Mouse (Mus musculus) myocyte (in vitro differentiated cells): ENCODE results near the gene 1300017J02Rik. TPM values are rescaled to one million over a fixed set of nuclear protein-coding genes. Genes with fewer than 3 reads are reported as not detected.

Experiments
- H3K27me3 ChIP-seq: one replicate; pipeline ENCODE4 v1.6.1; 2011; ENCODE audit not compliant: control insufficient read depth, insufficient read depth, insufficient read length
- H3K36me3 ChIP-seq: one replicate; pipeline ENCODE4 v1.6.1; 2011; ENCODE audit not compliant: control insufficient read depth, insufficient read depth
- H3K4me2 ChIP-seq: one replicate; pipeline ENCODE4 v1.6.1; 2011; ENCODE audit warnings: low read depth, control low read depth
- H3K4me3 ChIP-seq: one replicate; pipeline ENCODE4 v1.5.1; 2011; ENCODE audit warnings: mild to moderate bottlenecking, control low read depth, moderate library complexity
- H3K79me2 ChIP-seq: one replicate; pipeline ENCODE4 v1.6.1; 2011; ENCODE audit not compliant: control insufficient read depth, insufficient read depth
- H3ac ChIP-seq: one replicate; pipeline ENCODE4 v1.6.1; 2011; ENCODE audit not compliant: control insufficient read depth, insufficient read length
- CEBPB ChIP-seq: IDR thresholded peaks from 2 replicates; pipeline ENCODE4 v1.6.1; 2011; ENCODE audit warnings: mild to moderate bottlenecking, moderate library complexity; ENCODE audit not compliant: poor library complexity, insufficient read depth, severe bottlenecking
- E2F4 ChIP-seq: IDR thresholded peaks from one replicate; pipeline ENCODE4 v1.6.1; 2011; ENCODE audit warnings: mild to moderate bottlenecking, control low read depth, moderate library complexity; ENCODE audit not compliant: insufficient read depth
- MAX ChIP-seq: IDR thresholded peaks from one replicate; pipeline ENCODE4 v1.6.1; 2011; ENCODE audit warnings: low read depth, mild to moderate bottlenecking, control low read depth
- MYOD1 ChIP-seq, 3 experiments: IDR thresholded peaks; one replicate each; pipeline ENCODE4 v1.6.1; 2011; ENCODE audit warnings: control low read depth in 2 of 3, low read depth in 2 of 3, mild to moderate bottlenecking in 2 of 3, moderate library complexity in 1 of 3; ENCODE audit not compliant: insufficient read length in 2 of 3, control insufficient read depth in 1 of 3
- MYOG ChIP-seq, 3 experiments: IDR thresholded peaks; one replicate each; pipeline ENCODE4 v1.6.1; 2011; ENCODE audit warnings: control low read depth in 2 of 3, low read depth in 2 of 3, mild to moderate bottlenecking in 2 of 3; ENCODE audit not compliant: insufficient read length in 2 of 3, control insufficient read depth in 1 of 3, insufficient read depth in 1 of 3
- POLR2A ChIP-seq: IDR thresholded peaks from one replicate; pipeline ENCODE4 v1.6.1; 2011; ENCODE audit warnings: low read depth, mild to moderate bottlenecking, control low read depth, moderate library complexity; ENCODE audit not compliant: insufficient read length
- POLR2AphosphoS2 ChIP-seq: IDR thresholded peaks from one replicate; pipeline ENCODE4 v1.6.1; 2011; ENCODE audit warnings: low read depth, control low read depth; ENCODE audit not compliant: insufficient read length
- REST ChIP-seq: IDR thresholded peaks from one replicate; pipeline ENCODE4 v1.6.1; 2011; ENCODE audit warnings: mild to moderate bottlenecking, control low read depth, moderate library complexity; ENCODE audit not compliant: insufficient read depth, insufficient read length
- SRF ChIP-seq: IDR thresholded peaks from one replicate; pipeline ENCODE4 v1.6.1; 2011; ENCODE audit warnings: low read depth; ENCODE audit not compliant: control insufficient read depth, insufficient read length
- TCF12 ChIP-seq: IDR thresholded peaks from one replicate; pipeline ENCODE4 v1.6.1; 2011; ENCODE audit warnings: mild to moderate bottlenecking, control low read depth; ENCODE audit not compliant: poor library complexity, insufficient read depth, severe bottlenecking
- TCF3 ChIP-seq: IDR thresholded peaks from one replicate; pipeline ENCODE4 v1.6.1; 2011; ENCODE audit warnings: low read depth, control low read depth; ENCODE audit not compliant: insufficient read length
- USF1 ChIP-seq: IDR thresholded peaks from one replicate; pipeline ENCODE4 v1.6.1; 2011; ENCODE audit warnings: low read depth, mild to moderate bottlenecking, control low read depth, moderate library complexity
- polyA plus RNA-seq: library from polyadenylated mRNA; unstranded; fragments of >200 nt; fragmentation: generic; extraction: Trizol; gene quantifications from one replicate; pipeline ENCODE4 v1.2.1, GENCODE M21; 2012; ENCODE audit warnings: missing spikeins

Gene 1300017J02Rik
- polyA plus RNA-seq, 1 experiment, result 0.17 TPM

DNA sequence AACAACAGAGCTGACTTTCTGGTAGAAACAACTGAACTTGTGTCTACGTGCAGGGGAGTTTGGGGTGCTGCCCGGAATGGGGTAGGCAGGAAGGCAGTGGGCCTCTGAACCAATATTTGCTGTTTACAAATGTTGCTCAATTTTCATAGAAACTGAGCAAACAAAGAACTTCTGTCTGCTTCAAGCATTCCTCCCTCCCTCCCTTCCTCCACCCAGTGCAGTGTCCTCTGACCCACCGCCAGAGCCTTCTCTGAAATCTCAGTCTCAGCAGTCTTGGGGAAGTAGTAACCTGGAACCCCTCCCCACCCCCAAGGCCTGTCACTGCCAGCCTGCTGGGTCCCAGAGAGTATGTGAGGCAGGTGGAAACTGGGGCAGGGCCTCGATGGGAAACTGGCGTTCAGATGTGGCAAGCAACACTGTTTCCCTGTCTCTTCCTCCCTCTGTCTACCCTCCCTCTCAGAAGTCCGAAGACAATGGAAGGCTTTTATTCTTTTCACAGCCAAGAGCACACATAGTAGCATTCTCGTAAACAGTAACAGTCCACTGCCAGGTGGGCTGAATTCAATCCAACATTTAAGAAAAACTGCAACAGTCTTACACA, 70.2 kb downstream of the 1300017J02Rik start:
- Histone ChIP-seq H3K79me2 (no peaks in the 10 kb centered on the region), H3K27me3 (peaks cover 11% of the 10 kb centered on the region), H3K4me2 (no peak overlapping the region), H3K4me3 (no peak overlapping the region), H3ac (no peak overlapping the region), H3K36me3 (no peaks in the 10 kb centered on the region)
- TF ChIP-seq MYOD1 (IDR thresholded peaks at IDR 0.05; ENCODE audit: control insufficient read depth in 1 of 3, insufficient read length in 2 of 3, low read depth in 2 of 3), result no peak
- TF ChIP-seq POLR2AphosphoS2, result no peak
- no peak for TF ChIP-seq MYOG (IDR thresholded peaks at IDR 0.05; ENCODE audit: control insufficient read depth in 1 of 3, insufficient read depth in 1 of 3, insufficient read length in 2 of 3, low read depth in 2 of 3)

DNA sequence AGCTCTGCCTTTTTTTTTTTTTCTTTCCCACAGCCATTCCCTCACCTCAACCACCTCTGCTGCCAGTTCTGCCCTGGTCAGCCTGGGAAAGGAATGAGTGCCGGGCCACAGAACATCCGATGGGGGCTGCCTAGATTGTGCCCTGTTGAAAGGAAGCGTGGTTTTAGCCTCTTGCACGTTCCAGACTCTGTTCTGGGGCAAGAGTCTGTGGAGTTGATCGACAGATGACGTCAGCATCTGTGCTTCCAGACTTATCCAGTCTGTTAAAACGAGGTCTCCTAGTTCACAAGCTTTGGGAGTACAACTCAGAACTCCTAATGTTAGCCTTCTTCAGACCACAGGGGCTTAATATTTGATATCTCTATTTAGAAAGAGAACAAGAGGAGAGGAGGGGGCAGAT, 70.8 kb downstream of the 1300017J02Rik start:
- H3K36me3 ChIP-seq, result no peaks in the 10 kb centered on the region
- peaks cover 8% of the 10 kb centered on the region for H3K27me3 ChIP-seq
- TF ChIP-seq POLR2A, result no peak
- no peak for TF ChIP-seq MYOG (IDR thresholded peaks at IDR 0.05; ENCODE audit: control insufficient read depth in 1 of 3, insufficient read depth in 1 of 3, insufficient read length in 2 of 3, low read depth in 2 of 3)
- TF ChIP-seq E2F4, result no peak
- no peak for TF ChIP-seq MYOD1 (IDR thresholded peaks at IDR 0.05; ENCODE audit: control insufficient read depth in 1 of 3, insufficient read length in 2 of 3, low read depth in 2 of 3)
- no peak for TF ChIP-seq CEBPB
- TF ChIP-seq TCF3, result no peak
- no peak for TF ChIP-seq REST
- TF ChIP-seq MAX, result no peak
- no peak for TF ChIP-seq POLR2AphosphoS2
- TF ChIP-seq SRF, result no peak
- no peak for TF ChIP-seq TCF12
- no peak for TF ChIP-seq USF1
- no peak overlapping the region for H3ac ChIP-seq
- no peak overlapping the region for H3K4me3 ChIP-seq
- H3K79me2 ChIP-seq, result no peaks in the 10 kb centered on the region
- no peak overlapping the region for H3K4me2 ChIP-seq

DNA sequence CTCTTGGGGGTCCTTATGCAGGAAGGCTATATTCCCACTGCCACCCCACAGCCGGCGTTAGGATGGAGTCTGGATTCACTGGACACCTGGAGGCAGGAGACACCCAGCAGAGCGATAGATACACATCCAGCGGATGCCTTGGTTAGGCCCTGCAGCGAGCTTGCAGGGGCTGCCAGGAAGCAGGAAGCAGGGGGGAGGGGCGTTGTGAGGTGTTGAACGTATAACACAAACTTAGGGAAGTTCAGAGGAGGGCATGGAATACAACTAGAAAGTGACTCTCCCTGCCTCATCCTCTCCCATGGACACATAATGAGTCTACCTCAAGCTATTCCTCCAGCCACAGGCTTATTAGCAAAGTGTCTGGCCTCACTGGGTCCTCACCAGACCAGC, 71.9 kb downstream of the 1300017J02Rik start:
- Histone ChIP-seq H3K4me3 (no peak overlapping the region), H3K4me2 (no peak overlapping the region), H3K27me3 (peaks cover 9% of the 10 kb centered on the region), H3ac (no peak overlapping the region), H3K36me3 (no peaks in the 10 kb centered on the region), H3K79me2 (no peaks in the 10 kb centered on the region)
- TF ChIP-seq E2F4, result no peak
- no peak for TF ChIP-seq TCF3
- TF ChIP-seq MAX, result no peak
- TF ChIP-seq POLR2AphosphoS2, result no peak
- TF ChIP-seq REST, result no peak
- TF ChIP-seq CEBPB, result no peak
- no peak for TF ChIP-seq TCF12

DNA sequence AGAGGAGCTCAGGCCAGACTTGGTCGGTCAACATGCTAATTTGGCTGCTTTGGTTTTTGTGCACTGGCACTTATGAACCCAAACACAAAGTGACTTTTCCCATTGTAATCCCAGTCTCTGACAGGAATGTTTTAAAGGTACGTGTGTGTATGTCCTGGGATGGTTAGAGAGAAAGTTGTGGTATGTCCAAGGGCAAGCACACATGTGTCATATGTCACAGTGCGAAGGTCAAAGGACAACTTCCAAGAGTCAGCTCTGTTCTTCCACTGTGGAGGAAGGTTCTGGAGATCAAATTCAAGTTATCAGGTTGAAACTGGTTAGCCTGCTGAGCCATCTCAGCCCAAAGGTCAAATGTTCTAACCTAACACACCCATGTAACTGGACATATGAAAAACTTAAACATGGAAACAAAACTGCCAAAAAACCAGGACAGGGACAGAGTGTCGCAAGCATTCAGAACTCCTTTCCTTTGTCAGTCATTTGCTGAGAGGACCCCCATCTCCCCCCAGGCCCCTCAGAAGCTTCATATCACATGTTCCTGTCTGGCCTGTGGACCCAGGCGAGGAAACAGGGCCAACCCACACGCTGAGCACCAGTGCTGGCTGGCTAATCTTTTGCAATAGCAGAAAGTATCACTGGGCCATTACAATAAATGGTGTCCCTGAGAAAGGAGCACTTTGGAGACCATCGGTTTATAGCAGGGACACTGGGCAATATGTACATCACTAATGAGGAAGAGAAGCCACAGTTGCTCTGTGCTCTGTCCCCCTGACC, 72.5 kb downstream of the 1300017J02Rik start:
- Histone ChIP-seq H3K4me2 (no peak overlapping the region), H3K36me3 (no peaks in the 10 kb centered on the region), H3ac (no peak overlapping the region), H3K79me2 (no peaks in the 10 kb centered on the region), H3K27me3 (peaks cover 12% of the 10 kb centered on the region), H3K4me3 (no peak overlapping the region)
- TF ChIP-seq REST, result no peak
- TF ChIP-seq SRF, result no peak
- TF ChIP-seq MYOD1 (IDR thresholded peaks at IDR 0.05; ENCODE audit: control insufficient read depth in 1 of 3, insufficient read length in 2 of 3, low read depth in 2 of 3), result no peak
- no peak for TF ChIP-seq POLR2AphosphoS2
- no peak for TF ChIP-seq CEBPB
- TF ChIP-seq TCF3, result no peak
- TF ChIP-seq MYOG (IDR thresholded peaks at IDR 0.05; ENCODE audit: control insufficient read depth in 1 of 3, insufficient read depth in 1 of 3, insufficient read length in 2 of 3, low read depth in 2 of 3), result no peak
- TF ChIP-seq MAX, result no peak
- no peak for TF ChIP-seq E2F4
- no peak for TF ChIP-seq USF1
